Mouse (Mus musculus) thymus, adult 2 months (tissue): ENCODE results near the gene Tex9.

ENCODE experiments used
- CTCF ChIP-seq: fragments of 200-500 bp; IDR thresholded peaks from 2 replicates; pipeline ENCODE4 v1.5.1; 2012; ENCODE audit warnings: mild to moderate bottlenecking, control low read depth, low read length, moderate library complexity, borderline replicate concordance; ENCODE audit not compliant: control insufficient read depth, poor library complexity, insufficient read depth; ENCODE audit errors: extremely low read depth
- POLR2A ChIP-seq: fragments of 200-500 bp; IDR thresholded peaks from 2 replicates; pipeline ENCODE4 v1.6.1; 2012; ENCODE audit warnings: mild to moderate bottlenecking, low read length, control low read depth, moderate library complexity; ENCODE audit not compliant: control insufficient read depth, poor library complexity, insufficient read depth; ENCODE audit errors: extremely low read depth

- no peak for TF ChIP-seq POLR2A
- TF ChIP-seq CTCF, result no peak
Measured at GRCm38 (mm10) chr9:72411746-72412145, 80.3 kb downstream of the Tex9 start.
